Mouse (Mus musculus) G1E (cell line): ENCODE results near the gene Fbxl15.

Source experiments
- CTCF ChIP-seq: IDR thresholded peaks from 2 replicates; pipeline ENCODE4 v1.5.1; 2012; ENCODE audit warnings: low read depth, low read length, inconsistent platforms, mixed read lengths
- GATA1 ChIP-seq: IDR thresholded peaks from 2 replicates; pipeline ENCODE4 v1.6.1; 2012; ENCODE audit warnings: borderline replicate concordance, low read length, inconsistent platforms, mixed read lengths
- GATA2 ChIP-seq: IDR thresholded peaks from 2 replicates; pipeline ENCODE4 v1.6.1; 2012; ENCODE audit warnings: low read depth, low read length, inconsistent platforms, borderline replicate concordance

DNA sequence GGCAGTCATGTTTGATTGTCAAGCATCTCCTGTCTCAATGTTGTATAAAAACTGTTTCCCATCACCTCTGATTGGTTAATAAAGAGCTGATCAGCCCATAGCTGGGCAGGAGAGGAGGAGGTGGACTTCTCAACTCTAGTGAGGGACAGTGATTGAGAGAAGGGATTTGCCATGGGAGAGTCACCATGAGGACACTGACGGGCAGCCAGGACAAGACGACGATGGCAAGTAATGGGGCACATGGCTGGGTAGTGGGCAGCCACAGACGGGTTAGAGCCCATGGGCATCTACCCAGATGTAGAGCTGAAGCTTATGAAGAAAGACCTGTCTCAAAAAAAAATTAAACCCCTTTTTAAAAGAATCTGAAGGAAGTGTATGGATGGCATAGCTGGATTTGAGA, 25.4 kb upstream of the Fbxl15 start:
- no peak for TF ChIP-seq CTCF
- no peak for TF ChIP-seq GATA2
- TF ChIP-seq GATA1: no peak
